Mouse (Mus musculus) heart, adult 2 months (tissue): ENCODE measurements at regions not wholly inside any gene's neighbourhood (a gene's known extent, or its start where the extent isn't known, plus 50 kb on each side); places are given as distances from the start of the nearest gene placed in this dataset.
A peak's percentile ranks its signal among the peaks of the same experiment; 100 is the strongest.

Experiments used
- DNase-seq, 2 experiments: peaks; one replicate each; pipeline ENCODE4 v3.0.0; 2021
- H3K27ac ChIP-seq: fragments of 200-600 bp; 2 replicates; pipeline ENCODE4 v1.8.1; 2022
- H3K27me3 ChIP-seq: fragments of 200-500 bp; 2 replicates; pipeline ENCODE4 v1.6.1; 2012; ENCODE audit warnings: mild to moderate bottlenecking, low read length, inconsistent platforms, mixed read lengths; ENCODE audit not compliant: control insufficient read depth, insufficient read depth
- H3K36me3 ChIP-seq: fragments of 200-500 bp; 2 replicates; pipeline ENCODE4 v1.6.1; 2012; ENCODE audit warnings: low read length, inconsistent platforms; ENCODE audit not compliant: control insufficient read depth, insufficient read depth
- H3K4me1 ChIP-seq: fragments of 200-500 bp; 2 replicates; pipeline ENCODE4 v1.6.1; 2011; ENCODE audit warnings: low read length; ENCODE audit not compliant: control insufficient read depth, insufficient read depth
- H3K4me3 ChIP-seq: fragments of 200-600 bp; 2 replicates; pipeline ENCODE4 v1.8.1; 2022
- H3K79me2 ChIP-seq: fragments of 200-500 bp; replicated peaks from 2 replicates; pipeline ENCODE4 v1.6.1; 2012; ENCODE audit warnings: mild to moderate bottlenecking, inconsistent platforms, low read length, moderate library complexity, mixed read lengths; ENCODE audit not compliant: control insufficient read depth, insufficient read depth
- H3K9ac ChIP-seq: fragments of 200-500 bp; 2 replicates; pipeline ENCODE4 v1.6.1; 2012; ENCODE audit warnings: low read depth, mild to moderate bottlenecking, control low read depth, inconsistent platforms, low read length, mixed read lengths
- CTCF ChIP-seq: fragments of 200-600 bp; IDR thresholded peaks from 2 replicates; pipeline ENCODE4 v1.8.1; 2022; ENCODE audit warnings: antibody characterized with exemption, mild to moderate bottlenecking, moderate library complexity
- EP300 ChIP-seq: fragments of 200-500 bp; IDR thresholded peaks from 2 replicates; pipeline ENCODE4 v1.6.1; 2011; ENCODE audit warnings: low read depth, low read length, control low read depth; ENCODE audit not compliant: insufficient read depth
- POLR2A ChIP-seq: fragments of 200-500 bp; IDR thresholded peaks from 2 replicates; pipeline ENCODE4 v1.6.1; 2011; ENCODE audit warnings: mild to moderate bottlenecking, low read depth, low read length, control low read depth; ENCODE audit not compliant: insufficient read depth
- WGBS: fragments of 180-500 bp; shearing (Covaris S2); methylation state at CpG from one replicate; pipeline ENCODE4 v1.1.7; 2018; 5-methylcytosine and 5-hydroxymethylcytosine counted together
- intact Hi-C: fragments of 180-260 bp; cut with DNase I; formaldehyde crosslinking; loops from one replicate; pipeline ENCODE4 v1.15.1; 2025

DNA sequence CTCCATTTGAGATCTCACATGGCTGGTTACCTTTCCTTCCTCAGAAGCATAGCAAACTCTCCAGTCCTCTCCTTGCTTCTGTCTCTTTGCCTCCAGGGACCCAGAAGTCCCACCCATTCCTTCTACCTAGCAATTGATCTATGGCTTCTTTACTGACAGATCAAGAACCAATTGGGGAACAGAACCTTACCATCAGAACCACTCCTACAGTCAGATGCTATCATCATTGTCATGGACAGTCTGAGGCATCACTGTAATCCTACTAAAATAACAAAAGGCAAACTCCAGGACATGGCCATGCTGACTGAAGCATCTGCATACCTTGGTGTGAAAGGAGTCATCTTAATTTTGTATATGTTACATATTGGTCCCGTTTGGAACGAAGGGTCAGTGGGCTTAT, 401.9 kb upstream of the Ubash3b start:
- Histone ChIP-seq H3K27me3 (no peaks in the 10 kb centered on the region), H3K79me2 (no peaks in the 10 kb centered on the region), H3K36me3 (no peaks in the 10 kb centered on the region), H3K9ac (no peak overlapping the region), H3K27ac (no peak overlapping the region), H3K4me3 (no peak overlapping the region), H3K4me1 (no peaks in the 10 kb centered on the region)
- TF ChIP-seq CTCF (no peak), POLR2A (no peak), EP300 (no peak)
- no peak for DNase-seq
- intact Hi-C loops = no loop called here
- WGBS = 81% methylated on average over 2 of the region's 2 CpGs

DNA sequence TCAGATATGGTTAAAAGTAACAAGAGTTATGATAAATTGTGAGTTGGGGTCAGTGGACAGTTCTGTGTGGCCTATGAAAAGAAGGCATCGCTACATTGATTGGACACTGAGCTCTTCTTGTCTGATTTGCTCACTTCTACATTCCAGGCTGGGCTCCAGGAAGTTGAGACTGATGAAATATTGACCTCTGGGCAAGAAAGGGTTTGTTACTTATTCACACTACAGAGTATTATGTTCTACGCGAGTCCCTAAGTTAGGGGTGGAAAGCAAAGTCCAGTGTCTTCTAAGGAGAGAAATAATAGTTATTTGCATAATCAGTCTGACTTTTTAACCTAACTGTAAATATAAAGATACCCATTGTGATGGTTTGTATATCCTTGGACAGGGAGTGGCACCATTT, 397.0 kb upstream of the Ubash3b start:
- no peak for DNase-seq
- Histone ChIP-seq H3K36me3 (no peaks in the 10 kb centered on the region), H3K9ac (no peak overlapping the region), H3K4me1 (no peaks in the 10 kb centered on the region; the same call in 1 of the 2 replicates), H3K27ac (no peak overlapping the region), H3K27me3 (no peaks in the 10 kb centered on the region), H3K4me3 (no peak overlapping the region), H3K79me2 (no peaks in the 10 kb centered on the region; the same call in 1 of the 2 replicates)
- WGBS = 94% methylated on average over 3 of the region's 3 CpGs
- intact Hi-C loops = no loop called here
- TF ChIP-seq POLR2A (no peak), EP300 (no peak)

DNA sequence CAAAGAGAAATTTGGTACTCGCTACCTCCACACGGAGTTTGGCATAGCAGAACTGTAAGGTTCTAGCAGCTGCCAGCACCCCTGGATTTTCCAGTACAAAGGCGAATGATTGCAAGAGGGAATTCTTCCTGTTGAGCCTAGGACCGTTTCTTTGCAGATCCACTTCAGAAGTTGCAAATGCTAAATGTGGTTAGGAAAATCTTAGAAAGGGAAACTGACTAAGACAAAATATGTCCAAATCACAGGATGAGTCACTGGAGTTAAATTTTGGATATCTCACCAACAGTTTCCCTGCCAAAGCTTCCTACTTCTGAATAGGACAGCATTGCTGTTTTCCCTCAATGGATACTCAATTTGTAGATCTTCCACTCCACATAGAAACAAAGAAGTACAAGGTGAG, 395.4 kb upstream of the Ubash3b start:
- no peaks in the 10 kb centered on the region for H3K36me3 ChIP-seq
- intact Hi-C loops = no loop called here
- H3K4me3 ChIP-seq = no peak overlapping the region
- TF ChIP-seq POLR2A (no peak), CTCF (no peak), EP300 (no peak)
- 74% methylated on average over 4 of the region's 4 CpGs for WGBS
- H3K27ac ChIP-seq = no peak overlapping the region
- no peak overlapping the region for H3K9ac ChIP-seq
- H3K79me2 ChIP-seq = no peaks in the 10 kb centered on the region; the same call in 1 of the 2 replicates
- DNase-seq = no peak
- no peaks in the 10 kb centered on the region for H3K27me3 ChIP-seq
- no peaks in the 10 kb centered on the region; the same call in 1 of the 2 replicates for H3K4me1 ChIP-seq

DNA sequence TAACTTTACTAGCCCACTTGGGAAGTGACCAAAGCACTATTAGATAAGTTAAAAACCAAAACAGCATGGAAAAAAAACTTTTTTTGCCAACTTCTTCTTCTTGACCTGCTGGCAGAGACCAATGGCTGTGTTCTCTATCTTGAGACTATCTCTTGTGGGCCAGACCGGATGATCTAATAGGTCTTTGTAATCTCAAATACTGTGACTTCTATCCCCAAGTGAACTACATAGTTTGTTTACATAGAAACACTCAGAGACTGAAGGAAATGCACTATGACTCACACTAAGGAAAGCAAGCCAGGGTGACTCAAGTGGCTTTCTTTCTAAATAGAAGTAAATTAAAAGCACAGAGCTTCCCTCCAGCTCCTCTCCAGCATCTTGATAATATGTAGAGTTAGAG, 384.3 kb upstream of the Ubash3b start:
- 21% methylated on average over 1 of the region's 1 CpGs for WGBS
- peak overlapping the region; percentile 60 for H3K27ac ChIP-seq
- DNase-seq = peak in 1 of 2 experiments; percentile 23
- no peaks in the 10 kb centered on the region for H3K27me3 ChIP-seq
- H3K4me1 ChIP-seq = no peaks in the 10 kb centered on the region; the same call in 1 of the 2 replicates
- no peak for TF ChIP-seq EP300
- no peak for TF ChIP-seq CTCF
- TF ChIP-seq POLR2A = no peak
- H3K9ac ChIP-seq = no peak overlapping the region
- peaks cover 4% of the 10 kb centered on the region for H3K36me3 ChIP-seq
- no peaks in the 10 kb centered on the region for H3K79me2 ChIP-seq
- H3K4me3 ChIP-seq = no peak overlapping the region
- intact Hi-C loops = no loop called here

DNA sequence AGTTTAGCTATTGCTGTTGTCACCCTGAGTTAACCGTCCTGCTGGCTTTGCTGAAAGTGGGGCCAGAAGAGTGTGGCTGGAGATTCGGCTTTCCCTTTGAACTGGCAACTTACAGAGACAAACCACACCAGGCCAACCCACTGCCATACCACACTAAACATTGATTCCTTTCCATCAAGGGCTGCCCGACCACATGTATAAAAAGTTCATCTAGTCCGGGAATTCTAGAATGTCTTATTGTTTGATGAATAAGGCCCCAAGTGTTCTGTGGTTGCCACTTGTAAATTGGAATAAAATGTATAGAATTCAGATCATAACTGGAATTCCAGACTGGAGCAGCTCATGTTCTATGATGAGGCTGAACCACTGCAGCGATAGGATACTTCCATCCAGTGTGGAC, 381.0 kb upstream of the Ubash3b start:
- no peak for DNase-seq
- H3K27ac ChIP-seq = no peak overlapping the region
- H3K9ac ChIP-seq = no peak overlapping the region
- H3K4me3 ChIP-seq = no peak overlapping the region
- intact Hi-C loops = no loop called here
- H3K4me1 ChIP-seq = no peaks in the 10 kb centered on the region; the same call in 1 of the 2 replicates
- peaks cover 4% of the 10 kb centered on the region for H3K36me3 ChIP-seq
- no peaks in the 10 kb centered on the region for H3K27me3 ChIP-seq
- H3K79me2 ChIP-seq = no peaks in the 10 kb centered on the region
- TF ChIP-seq CTCF (no peak), EP300 (no peak), POLR2A (no peak)
- WGBS = 93% methylated on average over 5 of the region's 5 CpGs

DNA sequence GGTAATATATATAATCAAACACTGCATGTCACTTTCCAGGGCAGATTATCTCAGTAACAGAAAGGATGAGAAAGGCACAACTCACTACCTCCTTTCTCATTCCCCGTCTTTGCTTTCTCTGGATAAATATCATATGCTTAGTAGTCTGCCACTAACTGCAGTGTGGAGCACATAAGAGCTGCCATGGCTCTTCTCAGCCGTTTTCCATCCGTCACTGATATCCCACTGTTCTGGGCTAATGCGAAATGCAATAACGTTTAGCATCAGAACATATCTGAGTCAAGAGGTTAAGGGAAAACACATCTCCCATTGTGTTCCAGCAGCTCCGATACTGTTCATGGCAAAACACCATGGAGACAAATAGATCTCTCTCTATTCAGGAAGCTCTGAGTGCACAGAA, 379.8 kb upstream of the Ubash3b start:
- TF ChIP-seq CTCF = no peak
- TF ChIP-seq POLR2A = no peak
- TF ChIP-seq EP300 = no peak
- Histone ChIP-seq H3K4me1 (no peaks in the 10 kb centered on the region; the same call in 1 of the 2 replicates), H3K27ac (no peak overlapping the region), H3K4me3 (no peak overlapping the region), H3K9ac (no peak overlapping the region), H3K27me3 (no peaks in the 10 kb centered on the region), H3K36me3 (peaks cover 4% of the 10 kb centered on the region), H3K79me2 (no peaks in the 10 kb centered on the region)
- DNase-seq = no peak
- intact Hi-C loops = no loop called here
- WGBS = 73% methylated on average over 6 of the region's 6 CpGs

DNA sequence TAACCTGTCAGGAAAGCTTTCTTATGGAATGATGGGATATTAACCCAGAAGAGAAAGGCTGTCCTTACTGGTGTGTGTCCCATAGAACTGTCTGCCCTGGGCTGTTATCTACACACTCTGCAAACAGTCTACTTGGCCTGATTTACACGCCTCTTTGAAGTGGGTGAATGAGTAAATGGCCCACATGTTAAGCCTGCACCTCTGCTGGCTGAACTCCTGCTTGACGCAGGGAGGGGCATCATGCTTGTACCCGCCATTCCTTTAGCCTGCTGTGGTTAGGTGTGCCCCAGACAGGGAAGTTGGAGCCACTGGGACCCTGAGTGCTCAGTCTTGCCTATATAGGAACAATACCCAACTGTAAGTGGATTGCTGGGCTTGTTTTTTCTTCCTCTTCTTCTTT, 371.3 kb upstream of the Ubash3b start:
- intact Hi-C loops = no loop called here
- DNase-seq = no peak
- Histone ChIP-seq H3K27ac (peak overlapping the region; percentile 36; the same call in 1 of the 2 replicates), H3K27me3 (no peaks in the 10 kb centered on the region), H3K36me3 (0 out of 2 replicates have a peak, but pooled peaks cover 2% of the 10 kb centered on the region), H3K9ac (no peak overlapping the region), H3K79me2 (no peaks in the 10 kb centered on the region), H3K4me1 (peaks cover 8% of the 10 kb centered on the region), H3K4me3 (no peak overlapping the region; the same call in 1 of the 2 replicates)
- TF ChIP-seq POLR2A (no peak), EP300 (no peak), CTCF (no peak)
- WGBS = 48% methylated on average over 3 of the region's 3 CpGs
